Mouse (Mus musculus) midbrain, embryonic 14.5 days (tissue): ENCODE results near the gene Acoxl. TPM values are rescaled to one million over a fixed set of nuclear protein-coding genes. Genes with fewer than 3 reads are reported as not detected.

ENCODE experiments used
- ATAC-seq: fragments of 200-750 bp; cut with Nextera tagmentation; 2 replicates; pipeline ENCODE4 v1.8.0; 2017; ENCODE audit warnings: moderate number of reproducible peaks, moderate library complexity; ENCODE audit not compliant: low FRiP score, low TSS enrichment
- DNase-seq: peaks from one replicate; pipeline ENCODE4 v3.0.0-alpha.2; 2015
- H3K27ac ChIP-seq: fragments of 300-500 bp; sonication (generic); replicated peaks from 2 replicates; pipeline ENCODE4 v1.5.1; 2014; ENCODE audit warnings: mild to moderate bottlenecking, low read depth, low read length, moderate library complexity
- H3K27me3 ChIP-seq: fragments of 300-500 bp; sonication (generic); 2 replicates; pipeline ENCODE4 v1.6.1; 2014; ENCODE audit warnings: low read length, control low read depth, mixed read lengths; ENCODE audit not compliant: control insufficient read depth, insufficient read depth
- H3K36me3 ChIP-seq: fragments of 300-500 bp; sonication (generic); 2 replicates; pipeline ENCODE4 v1.6.1; 2014; ENCODE audit warnings: low read length, control low read depth; ENCODE audit not compliant: control insufficient read depth, insufficient read depth
- H3K4me1 ChIP-seq: fragments of 300-500 bp; sonication (generic); 2 replicates; pipeline ENCODE4 v1.6.1; 2014; ENCODE audit warnings: mild to moderate bottlenecking, antibody characterized with exemption, low read length, control low read depth; ENCODE audit not compliant: control insufficient read depth, insufficient read depth
- H3K4me2 ChIP-seq: fragments of 300-500 bp; sonication (generic); 2 replicates; pipeline ENCODE4 v1.6.1; 2014; ENCODE audit warnings: mild to moderate bottlenecking, low read length, moderate library complexity
- H3K4me3 ChIP-seq: fragments of 300-500 bp; sonication (generic); replicated peaks from 2 replicates; pipeline ENCODE4 v1.5.1; 2014; ENCODE audit warnings: low read depth, low read length
- H3K9ac ChIP-seq: fragments of 300-500 bp; sonication (generic); replicated peaks from 2 replicates; pipeline ENCODE4 v1.6.1; 2014; ENCODE audit warnings: mild to moderate bottlenecking, low read length, moderate library complexity
- H3K9me3 ChIP-seq: fragments of 300-500 bp; sonication (generic); 2 replicates; pipeline ENCODE4 v1.6.1; 2016; ENCODE audit warnings: low read length, control low read depth, mixed read lengths; ENCODE audit not compliant: control insufficient read depth
- WGBS: fragments of 180-500 bp; shearing (Covaris S2); extraction: QIAGEN DNeasy Blood & Tissue Kit; methylation state at CpG from one replicate; pipeline ENCODE4 v1.1.7; 2014; 5-methylcytosine and 5-hydroxymethylcytosine counted together
- polyA plus RNA-seq: library from polyadenylated mRNA; unstranded; fragments of >200 nt; fragmentation: Nextera tagmentation; extraction: Ambion mirVana; gene quantifications from 2 replicates; pipeline ENCODE4 v1.2.1, GENCODE M21; 2014

Gene Acoxl
- polyA plus RNA-seq, 1 experiment from 2014 or later: 0.24 TPM

DNA sequence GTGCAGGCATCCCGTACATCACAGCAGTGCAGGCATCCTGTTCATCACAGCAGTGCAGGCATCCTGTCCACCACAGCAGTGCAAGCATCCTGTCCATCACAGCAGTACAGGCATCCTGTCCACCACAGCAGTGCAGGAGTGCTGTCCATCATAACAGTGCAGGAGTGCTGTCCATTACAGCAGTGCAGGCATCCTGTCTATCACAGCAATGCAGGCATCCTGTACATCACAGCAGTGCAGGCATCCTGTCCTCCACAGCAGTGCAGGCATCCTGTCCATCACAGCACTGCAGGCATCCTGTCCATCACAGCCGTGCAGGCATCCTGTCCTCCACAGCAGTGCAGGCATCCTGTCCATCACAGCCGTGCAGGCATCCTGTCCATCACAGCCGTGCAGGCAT lies 207.8 kb downstream of the Acoxl start:
- ATAC-seq (no peak), DNase-seq (no peak)
- H3K9ac ChIP-seq: no peak overlapping the region
- H3K4me1 ChIP-seq: no peaks in the 10 kb centered on the region
- H3K27ac ChIP-seq: no peak overlapping the region
- H3K27me3 ChIP-seq: no peaks in the 10 kb centered on the region
- H3K36me3 ChIP-seq: no peaks in the 10 kb centered on the region
- H3K4me3 ChIP-seq: no peak overlapping the region
- WGBS: 51% methylated on average over 4 of the region's 4 CpGs
- H3K9me3 ChIP-seq: no peaks in the 10 kb centered on the region
- H3K4me2 ChIP-seq: no peak overlapping the region

DNA sequence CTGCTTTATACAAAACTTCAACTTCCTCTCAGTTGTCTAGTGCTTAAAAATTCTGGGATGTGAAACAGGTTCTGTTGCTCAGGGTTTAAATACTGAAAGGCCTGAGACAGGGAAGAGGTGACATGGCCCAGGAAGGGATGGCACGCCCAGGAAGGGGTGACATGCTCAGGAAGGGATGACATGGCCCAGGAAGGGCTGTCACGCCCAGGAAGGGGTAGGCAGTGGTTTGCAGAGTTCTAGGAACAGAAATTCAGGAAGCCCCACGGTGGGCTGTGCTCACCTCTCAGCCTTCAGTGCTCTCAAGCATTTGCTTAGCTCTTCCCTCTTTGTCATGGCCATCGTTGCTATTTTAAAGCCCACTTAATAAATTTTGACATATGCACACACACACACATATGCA lies 216.2 kb downstream of the Acoxl start:
- Histone ChIP-seq H3K36me3 (no peaks in the 10 kb centered on the region), H3K4me2 (no peak overlapping the region), H3K9ac (no peak overlapping the region), H3K27ac (no peak overlapping the region), H3K4me3 (no peak overlapping the region), H3K4me1 (no peaks in the 10 kb centered on the region), H3K9me3 (no peaks in the 10 kb centered on the region), H3K27me3 (no peaks in the 10 kb centered on the region)
- WGBS: 76% methylated on average over 4 of the region's 4 CpGs
- DNase-seq (no peak), ATAC-seq (no peak)

DNA sequence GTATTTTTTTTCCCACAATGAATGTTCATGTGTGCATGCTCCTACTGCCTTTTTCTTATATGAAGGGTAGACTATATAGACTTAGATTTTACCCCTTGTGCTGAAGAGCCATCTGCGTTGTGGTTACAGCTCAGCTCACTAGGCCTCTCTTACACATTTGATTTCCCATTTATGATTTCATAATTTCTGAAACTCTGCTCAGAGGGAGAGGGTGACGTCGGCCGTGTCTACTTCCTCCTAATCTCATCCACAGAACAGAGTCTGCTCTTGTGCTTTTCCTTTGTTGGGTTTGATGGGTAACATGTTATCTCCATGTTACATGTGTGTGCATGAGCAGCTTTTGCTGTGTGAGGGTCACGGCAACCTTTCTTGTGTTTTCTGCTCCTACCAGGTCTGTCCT lies 219.2 kb downstream of the Acoxl start:
- Histone ChIP-seq H3K9ac (no peak overlapping the region), H3K4me2 (no peak overlapping the region), H3K36me3 (no peaks in the 10 kb centered on the region), H3K4me3 (no peak overlapping the region), H3K9me3 (no peaks in the 10 kb centered on the region), H3K27me3 (0 out of 2 replicates have a peak, but pooled peaks cover 3% of the 10 kb centered on the region), H3K4me1 (no peaks in the 10 kb centered on the region), H3K27ac (no peak overlapping the region)
- no peak for DNase-seq
- ATAC-seq: no peak
- WGBS: 99% methylated on average over 5 of the region's 5 CpGs

DNA sequence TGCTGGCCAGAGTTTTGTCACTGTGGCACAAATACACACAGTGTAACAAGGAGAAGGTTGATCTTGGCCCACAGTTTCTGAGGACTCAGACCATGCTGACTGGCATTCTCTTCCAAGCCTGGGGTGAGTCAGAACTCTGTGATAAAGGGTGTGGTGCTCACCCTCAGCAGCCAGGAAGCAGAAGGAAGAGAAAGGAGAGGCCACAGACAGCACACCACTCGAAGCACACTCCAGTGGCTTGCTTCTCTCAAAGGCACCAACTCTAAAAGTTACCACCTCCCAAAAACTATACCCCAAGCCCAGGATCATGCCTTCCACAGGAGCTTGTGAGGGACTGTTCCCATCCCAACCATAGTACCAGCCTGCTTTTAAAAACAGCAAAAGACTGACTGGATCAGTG lies 220.0 kb downstream of the Acoxl start:
- Histone ChIP-seq H3K27ac (no peak overlapping the region), H3K4me3 (no peak overlapping the region), H3K4me1 (no peaks in the 10 kb centered on the region), H3K4me2 (no peak overlapping the region), H3K27me3 (0 out of 2 replicates have a peak, but pooled peaks cover 3% of the 10 kb centered on the region), H3K9ac (no peak overlapping the region), H3K36me3 (no peaks in the 10 kb centered on the region), H3K9me3 (no peaks in the 10 kb centered on the region)
- DNase-seq: no peak
- ATAC-seq: no peak
- WGBS: 67% methylated on average over 1 of the region's 1 CpGs

DNA sequence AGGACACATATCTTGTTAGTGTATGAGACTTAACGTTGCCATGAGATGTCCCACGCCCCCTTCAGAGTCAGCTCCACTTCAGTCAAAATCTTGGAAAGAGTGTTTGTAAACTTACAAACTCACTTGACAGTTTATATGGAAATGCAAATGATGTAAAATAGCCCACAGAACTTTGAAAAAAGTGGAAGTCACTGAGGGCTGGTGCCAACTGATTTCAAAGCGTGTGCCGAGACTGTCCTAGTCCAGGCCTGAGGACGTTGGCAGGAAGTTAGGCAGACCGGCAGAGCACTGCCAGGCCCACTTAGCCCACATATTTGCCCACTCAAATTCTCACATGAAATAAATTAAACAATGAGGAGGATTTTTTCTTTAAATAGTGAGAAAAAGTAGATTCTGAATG lies 221.5 kb downstream of the Acoxl start:
- no peaks in the 10 kb centered on the region for H3K4me1 ChIP-seq
- 56% methylated on average over 6 of the region's 6 CpGs for WGBS
- no peak for ATAC-seq
- no peak for DNase-seq
- H3K27ac ChIP-seq: no peak overlapping the region
- H3K36me3 ChIP-seq: no peaks in the 10 kb centered on the region
- no peak overlapping the region for H3K9ac ChIP-seq
- no peaks in the 10 kb centered on the region for H3K9me3 ChIP-seq
- H3K4me3 ChIP-seq: no peak overlapping the region
- H3K4me2 ChIP-seq: no peak overlapping the region
- H3K27me3 ChIP-seq: 0 out of 2 replicates have a peak, but pooled peaks cover 3% of the 10 kb centered on the region

DNA sequence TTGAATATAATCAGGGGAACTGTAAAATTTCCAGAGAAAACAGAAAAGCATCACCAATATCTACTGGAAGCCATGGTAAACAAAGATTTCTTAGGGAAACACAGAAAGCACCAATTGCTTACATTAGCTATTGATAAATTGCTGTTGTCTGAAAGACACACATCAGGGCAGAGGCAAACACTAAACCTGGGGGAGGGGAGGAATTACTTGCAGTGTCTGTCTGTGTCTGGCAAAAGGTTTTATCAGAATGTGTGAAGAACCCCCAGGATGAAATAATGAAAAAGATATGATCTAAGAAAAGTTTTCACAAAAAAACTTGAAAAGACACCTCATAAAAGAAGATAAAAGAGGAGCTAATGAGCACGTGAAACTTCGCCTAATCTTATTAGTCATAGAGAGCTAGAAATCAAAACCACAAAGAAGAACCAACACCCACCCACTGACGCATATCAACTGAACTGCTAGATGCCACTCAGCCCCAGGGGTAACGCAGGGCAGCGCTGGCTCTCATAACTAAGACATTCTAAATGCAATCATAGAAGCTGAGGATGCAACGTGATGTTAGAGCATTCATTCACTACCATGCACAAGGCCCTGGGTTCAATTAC lies 222.1 kb downstream of the Acoxl start:
- Histone ChIP-seq H3K9ac (no peak overlapping the region), H3K27me3 (0 out of 2 replicates have a peak, but pooled peaks cover 3% of the 10 kb centered on the region), H3K36me3 (no peaks in the 10 kb centered on the region), H3K4me3 (no peak overlapping the region), H3K9me3 (no peaks in the 10 kb centered on the region), H3K4me1 (no peaks in the 10 kb centered on the region), H3K4me2 (no peak overlapping the region), H3K27ac (no peak overlapping the region)
- DNase-seq (peak; percentile 24), ATAC-seq (no peak)
- WGBS: 11% methylated on average over 6 of the region's 6 CpGs

DNA sequence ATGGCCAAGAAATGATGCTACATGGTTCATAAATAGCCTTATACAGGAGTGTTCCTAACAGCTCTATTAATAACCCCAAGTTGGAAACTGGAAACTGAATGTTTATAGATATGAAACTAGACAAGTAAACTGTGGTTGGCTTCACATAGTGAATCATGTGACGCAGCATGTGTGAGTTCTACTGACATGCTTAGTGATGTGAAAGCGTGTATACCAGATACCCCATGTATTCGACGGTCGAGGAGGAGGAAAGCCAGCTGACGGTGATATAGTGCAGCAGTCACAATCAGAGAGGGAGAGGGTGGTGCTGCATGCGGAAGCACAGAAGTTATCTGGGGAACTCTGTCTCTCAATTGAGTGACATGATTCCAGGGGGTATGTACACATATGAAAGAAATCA lies 222.8 kb downstream of the Acoxl start:
- Histone ChIP-seq H3K36me3 (no peaks in the 10 kb centered on the region), H3K4me3 (no peak overlapping the region), H3K27ac (no peak overlapping the region), H3K9ac (no peak overlapping the region), H3K27me3 (0 out of 2 replicates have a peak, but pooled peaks cover 3% of the 10 kb centered on the region), H3K9me3 (no peaks in the 10 kb centered on the region), H3K4me1 (no peaks in the 10 kb centered on the region), H3K4me2 (no peak overlapping the region)
- ATAC-seq: no peak
- no peak for DNase-seq
- WGBS: 85% methylated on average over 7 of the region's 7 CpGs

DNA sequence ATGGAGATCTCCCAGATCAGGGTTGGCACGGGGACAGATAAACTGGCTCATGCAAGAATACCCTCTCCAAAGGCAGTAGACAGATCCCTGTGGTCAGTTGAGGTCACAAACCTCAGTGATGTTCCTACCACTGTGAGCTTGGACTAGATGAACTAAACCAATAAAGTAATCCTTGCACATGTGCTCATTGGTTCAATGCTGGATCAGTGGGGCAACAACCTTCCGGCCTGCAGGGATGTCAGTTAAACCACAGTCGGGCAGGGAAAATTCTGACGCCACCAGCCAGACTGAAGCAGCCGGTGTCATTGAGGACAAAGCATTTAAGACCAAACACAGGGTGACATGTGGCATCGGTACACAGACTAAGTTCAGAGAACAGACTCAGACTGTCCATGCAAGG lies 224.1 kb downstream of the Acoxl start:
- H3K27me3 ChIP-seq: 0 out of 2 replicates have a peak, but pooled peaks cover 3% of the 10 kb centered on the region
- no peak overlapping the region for H3K4me2 ChIP-seq
- DNase-seq (no peak), ATAC-seq (no peak)
- no peak overlapping the region for H3K27ac ChIP-seq
- no peaks in the 10 kb centered on the region for H3K9me3 ChIP-seq
- H3K9ac ChIP-seq: no peak overlapping the region
- no peaks in the 10 kb centered on the region for H3K4me1 ChIP-seq
- H3K36me3 ChIP-seq: no peaks in the 10 kb centered on the region
- H3K4me3 ChIP-seq: no peak overlapping the region
- 91% methylated on average over 6 of the region's 6 CpGs for WGBS

DNA sequence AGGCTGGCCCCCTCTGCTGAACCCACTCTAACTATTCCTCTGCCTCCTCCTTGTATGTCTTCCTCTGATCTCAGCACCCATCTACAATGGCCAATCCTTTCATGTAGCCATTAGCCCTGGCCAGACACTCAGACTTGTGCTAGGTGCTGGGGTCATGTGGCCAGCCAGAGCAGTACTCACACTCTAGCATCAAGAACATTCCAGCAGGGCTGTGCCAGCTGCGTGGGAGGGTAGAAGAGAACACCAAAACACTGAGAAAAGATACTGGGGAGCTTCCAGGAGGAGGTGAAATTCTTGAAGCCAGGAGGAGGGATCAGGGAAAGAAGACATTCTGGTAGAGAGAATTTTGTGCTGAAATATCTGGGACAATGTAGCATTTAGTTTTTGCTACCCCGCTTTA lies 226.3 kb downstream of the Acoxl start:
- Histone ChIP-seq H3K9me3 (no peaks in the 10 kb centered on the region), H3K4me2 (no peak overlapping the region), H3K9ac (no peak overlapping the region), H3K4me3 (no peak overlapping the region), H3K27ac (no peak overlapping the region), H3K36me3 (no peaks in the 10 kb centered on the region), H3K27me3 (0 out of 2 replicates have a peak, but pooled peaks cover 3% of the 10 kb centered on the region), H3K4me1 (no peaks in the 10 kb centered on the region)
- 95% methylated on average over 2 of the region's 2 CpGs for WGBS
- DNase-seq: no peak
- ATAC-seq: no peak
